Mouse (Mus musculus) gastrocnemius, postnatal 36 days (tissue): ENCODE measurements at regions not wholly inside any gene's neighbourhood (a gene's known extent, or its start where the extent isn't known, plus 50 kb on each side); places are given as distances from the start of the nearest gene placed in this dataset.

Experiments
- DNase-seq, 2 experiments: peaks; one replicate each; pipeline ENCODE4 v3.0.0; 2022
- intact Hi-C: fragments of 180-260 bp; cut with DNase I; formaldehyde crosslinking; loops from one replicate; pipeline ENCODE4 v1.15.1; 2025

DNA sequence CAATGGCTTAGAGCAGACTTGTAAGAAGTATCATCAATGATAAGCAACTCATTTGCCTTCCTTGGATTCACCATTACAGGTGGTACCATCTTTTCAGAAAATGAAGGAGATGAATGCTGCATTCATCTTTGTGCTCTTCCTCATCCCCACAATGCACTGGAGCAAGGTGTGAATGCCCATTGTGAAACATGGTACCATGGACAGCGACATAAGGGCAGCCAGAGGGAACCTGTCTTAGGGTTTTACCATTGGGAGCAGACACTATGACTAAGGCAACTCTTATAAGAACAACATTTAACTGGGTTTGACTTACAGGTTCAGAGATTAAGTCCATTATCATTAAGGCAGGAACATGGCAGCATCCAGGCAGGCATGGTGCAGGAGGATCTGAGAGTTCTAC is 60.1 kb upstream of the Kcnj6 start:
- no peak for DNase-seq
- intact Hi-C loops = no loop called here

GRCm38 (mm10) chr16:95064423-95064822 is 66.9 kb upstream of the Kcnj6 start:
- DNase-seq = no peak
- intact Hi-C loops = no loop called here

- DNase-seq = no peak
- intact Hi-C loops = no loop called here
Measured at GRCm38 (mm10) chr16:95066687-95067086, 69.2 kb upstream of the Kcnj6 start.

DNA sequence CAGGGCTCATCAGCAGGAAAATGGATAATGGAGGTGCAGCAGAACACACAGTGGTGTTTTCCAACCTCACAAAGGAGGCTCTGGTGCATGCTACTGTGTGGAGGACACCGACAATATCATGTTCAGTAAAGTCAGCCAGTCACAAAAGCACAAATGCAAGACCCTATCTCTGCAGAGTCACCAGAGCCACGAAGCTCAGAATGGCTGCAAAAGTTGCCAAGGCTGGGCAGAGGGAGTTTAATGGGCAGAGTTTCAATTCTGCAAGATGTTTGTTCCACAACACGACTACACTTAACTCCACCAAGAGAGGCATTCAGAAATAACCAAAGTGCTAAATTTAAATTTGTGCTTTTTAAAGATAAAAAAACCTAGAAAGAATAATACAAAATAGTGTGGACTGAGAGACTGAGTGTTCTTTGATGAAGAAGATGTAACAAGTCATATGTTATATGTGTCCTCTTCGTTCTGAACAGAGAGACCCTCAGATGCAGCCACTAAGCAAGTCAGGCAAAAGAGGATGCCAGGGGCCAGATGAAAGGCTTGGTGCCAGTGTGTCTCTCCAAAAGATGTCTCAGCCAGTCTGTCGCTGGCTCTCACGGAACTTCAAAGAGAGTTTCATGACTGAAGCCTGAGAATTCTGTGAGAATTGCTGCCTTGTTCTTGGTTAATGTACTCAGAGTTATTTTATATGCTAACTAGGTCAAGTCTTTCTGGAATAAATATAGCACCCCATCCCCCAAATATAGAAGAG is 95.1 kb upstream of the Kcnj6 start:
- intact Hi-C loops = no loop called here
- DNase-seq = no peak

GRCm38 (mm10) chr16:95093753-95094152 is 96.3 kb upstream of the Kcnj6 start:
- no peak for DNase-seq
- intact Hi-C loops = no loop called here

GRCm38 (mm10) chr16:95100954-95101353 is 103.5 kb upstream of the Kcnj6 start:
- no peak for DNase-seq
- intact Hi-C loops = no loop called here

DNA sequence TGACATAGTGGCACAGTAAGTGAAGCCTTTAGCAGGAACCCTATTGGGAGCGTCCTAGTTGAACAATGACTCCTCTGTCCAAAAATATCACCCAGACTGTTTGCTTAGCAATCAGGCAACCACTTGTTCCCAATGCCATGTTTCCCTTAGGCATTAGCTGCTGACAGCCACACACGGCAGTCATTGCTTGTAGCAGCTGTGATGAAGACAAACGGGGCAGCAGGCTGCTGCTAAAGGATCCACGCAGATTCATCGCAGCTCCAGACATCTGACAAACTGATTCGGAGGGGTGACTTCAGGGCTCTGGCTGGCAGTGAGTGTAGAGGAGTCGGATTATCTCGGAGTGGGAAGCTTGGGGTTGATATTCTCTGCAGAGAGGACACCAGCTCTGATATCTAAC is 120.0 kb upstream of the Kcnj6 start:
- intact Hi-C loops = no loop called here
- no peak for DNase-seq

GRCm38 (mm10) chr16:95119293-95119692 is 121.8 kb upstream of the Kcnj6 start:
- intact Hi-C loops = no loop called here
- DNase-seq = no peak

GRCm38 (mm10) chr16:95122048-95122447 is 124.5 kb upstream of the Kcnj6 start:
- DNase-seq = no peak
- intact Hi-C loops = no loop called here

DNA sequence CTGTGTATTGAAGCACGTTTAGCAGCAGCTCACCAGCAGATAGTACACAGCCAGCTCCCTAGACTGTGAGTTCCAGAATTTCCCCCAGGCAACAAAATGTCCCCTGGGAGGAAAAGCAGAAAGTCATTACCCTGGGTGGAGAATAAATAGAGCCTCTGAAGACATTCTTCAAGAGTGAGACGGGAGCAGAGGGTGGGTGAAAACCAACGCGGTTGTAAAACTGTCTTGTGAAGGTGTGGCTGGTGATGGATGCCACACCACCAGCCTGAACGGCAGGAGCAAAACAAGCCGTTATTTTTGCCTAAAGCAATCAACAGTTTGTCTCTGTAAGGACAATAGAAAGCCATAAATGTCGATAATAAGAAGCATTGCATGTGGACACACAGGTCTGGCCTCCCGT is 129.7 kb upstream of the Kcnj15 start:
- intact Hi-C loops = no loop called here
- no peak for DNase-seq

- intact Hi-C loops = no loop called here
- DNase-seq = no peak
Measured at GRCm38 (mm10) chr16:95131815-95132214, 125.5 kb upstream of the Kcnj15 start.

- DNase-seq = no peak
- intact Hi-C loops = no loop called here
Measured at GRCm38 (mm10) chr16:95138809-95139208, 118.5 kb upstream of the Kcnj15 start.

- no peak for DNase-seq
Measured at GRCm38 (mm10) chr16:95141510-95142394, 115.6 kb upstream of the Kcnj15 start.

GRCm38 (mm10) chr16:95150499-95150898 is 106.9 kb upstream of the Kcnj15 start:
- intact Hi-C loops = no loop called here
- DNase-seq = no peak

More at GRCm38 (mm10) chr16:95141510-95142394, 115.6 kb upstream of the Kcnj15 start:
- intact Hi-C loops = no loop called here

DNA sequence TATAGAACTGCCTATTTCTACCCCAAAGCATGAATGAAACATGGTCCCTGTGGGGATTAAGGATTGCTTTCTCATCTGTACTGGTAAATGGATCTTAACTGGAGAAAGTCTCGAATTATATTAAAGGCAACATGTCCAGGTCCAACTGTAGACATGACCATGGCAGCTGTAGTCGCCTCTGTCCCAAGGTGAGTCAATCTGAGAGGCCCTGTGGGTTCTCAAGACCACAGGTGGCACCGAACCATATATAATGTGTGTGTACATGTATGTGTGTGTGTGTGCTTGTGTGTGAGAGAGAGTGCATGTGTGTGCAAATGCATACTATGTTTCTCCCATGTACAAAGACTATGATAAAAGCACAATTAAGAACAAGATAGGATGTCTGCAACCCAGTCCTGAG is 105.9 kb upstream of the Kcnj15 start:
- DNase-seq = no peak

DNA sequence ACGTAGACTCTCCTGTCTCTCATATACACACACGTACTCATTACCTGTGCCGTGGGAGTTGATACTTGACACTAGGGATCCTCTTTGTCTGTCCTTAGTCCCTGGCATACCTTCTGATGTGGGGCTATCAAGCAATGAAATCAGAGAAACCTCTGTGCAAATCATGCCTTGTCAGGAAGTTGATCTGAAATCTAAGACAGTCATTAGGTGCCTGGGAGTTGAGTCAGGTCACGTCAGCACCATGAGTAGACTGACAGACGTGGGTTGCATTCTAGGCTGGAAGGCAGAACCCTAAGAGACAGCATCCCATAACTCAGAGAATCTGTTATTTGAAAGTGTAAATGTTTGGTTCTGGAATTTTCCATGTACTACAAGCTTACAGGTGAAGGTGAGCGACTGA is 105.4 kb upstream of the Kcnj15 start:
- intact Hi-C loops = no loop called here
- no peak for DNase-seq

More for the DNA sequence above, 105.9 kb upstream of the Kcnj15 start:
- intact Hi-C loops = no loop called here

DNA sequence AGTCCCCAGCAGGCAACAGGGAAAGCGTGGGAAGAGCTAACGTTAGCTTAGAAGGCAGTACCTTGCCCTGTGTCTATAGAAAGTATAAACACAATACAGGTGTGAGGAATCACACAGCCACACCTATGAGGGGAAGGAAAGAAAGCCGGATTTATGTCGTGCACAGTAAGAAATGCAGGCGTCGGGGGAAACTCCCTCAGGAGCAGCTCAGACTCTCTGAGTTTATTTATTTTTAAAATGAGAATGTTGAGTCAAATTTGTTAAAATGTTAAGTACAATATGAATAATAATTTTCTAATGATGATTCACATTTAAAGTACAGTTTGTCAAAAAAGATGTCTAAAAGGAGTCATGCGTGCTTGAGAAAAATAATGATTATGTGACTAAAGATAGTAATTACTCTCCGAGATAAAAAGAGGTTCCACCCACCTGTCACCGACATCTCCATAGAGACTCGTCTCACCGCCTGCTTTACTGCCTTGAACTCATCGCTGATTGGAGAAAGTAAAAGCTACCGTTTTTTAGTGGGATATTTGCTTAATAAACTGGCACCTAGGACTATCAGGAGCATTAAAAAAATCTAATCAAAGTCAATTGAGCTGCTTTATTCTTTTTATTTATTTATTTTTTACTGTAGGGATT is 104.5 kb upstream of the Kcnj15 start:
- intact Hi-C loops = no loop called here
- DNase-seq = no peak

GRCm38 (mm10) chr16:95168349-95168748 is 89.0 kb upstream of the Kcnj15 start:
- intact Hi-C loops = no loop called here
- no peak for DNase-seq

- intact Hi-C loops = no loop called here
- DNase-seq = no peak
Measured at GRCm38 (mm10) chr16:95169346-95169745, 88.0 kb upstream of the Kcnj15 start.

DNA sequence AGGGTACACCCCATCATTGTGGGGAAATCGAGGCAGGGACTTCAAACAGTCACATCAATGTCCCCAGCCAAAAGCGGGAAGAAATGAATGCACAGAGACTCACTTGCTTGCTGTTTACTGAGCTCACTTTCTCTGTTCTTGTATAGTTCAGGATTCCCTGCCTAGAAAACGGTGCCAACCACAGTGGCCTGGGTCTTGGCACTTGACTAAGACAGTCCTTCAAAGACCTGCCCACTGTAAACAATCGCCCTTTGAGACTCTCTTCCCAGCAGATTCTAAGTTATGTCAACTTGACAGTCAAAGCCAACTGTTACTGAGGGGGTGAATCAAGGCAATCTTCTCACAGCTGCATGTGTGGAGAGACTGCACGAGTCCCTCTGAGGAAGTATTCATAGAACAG is 76.8 kb upstream of the Kcnj15 start:
- no peak for DNase-seq
- intact Hi-C loops = no loop called here

- intact Hi-C loops = no loop called here
- DNase-seq = no peak
Measured at GRCm38 (mm10) chr16:95185341-95185740, 72.0 kb upstream of the Kcnj15 start.
